Mouse (Mus musculus) adrenal gland, adult 8-10 months (tissue): ENCODE data around the gene D3Ertd254e. TPM values are rescaled to one million over a fixed set of nuclear protein-coding genes. Genes with fewer than 3 reads are reported as not detected.
A peak's percentile ranks its signal among the peaks of the same experiment; 100 is the strongest.
"Not testable (repeated sequence)": the region's sequence is repeated elsewhere in the genome, so short reads cannot be mapped to it uniquely, and the experiment has no call there.

Experiments used
- DNase-seq: peaks from one replicate; pipeline ENCODE4 v3.0.0; 2022
- total RNA-seq, 4 experiments: library from RNA; stranded (reverse); gene quantifications; 2 replicates each; pipeline ENCODE4 v1.2.4; 2022

D3Ertd254e gene
- 1 to 10 TPM; 7.2 to 10.0 (median 8.4) TPM for total RNA-seq

DNA sequence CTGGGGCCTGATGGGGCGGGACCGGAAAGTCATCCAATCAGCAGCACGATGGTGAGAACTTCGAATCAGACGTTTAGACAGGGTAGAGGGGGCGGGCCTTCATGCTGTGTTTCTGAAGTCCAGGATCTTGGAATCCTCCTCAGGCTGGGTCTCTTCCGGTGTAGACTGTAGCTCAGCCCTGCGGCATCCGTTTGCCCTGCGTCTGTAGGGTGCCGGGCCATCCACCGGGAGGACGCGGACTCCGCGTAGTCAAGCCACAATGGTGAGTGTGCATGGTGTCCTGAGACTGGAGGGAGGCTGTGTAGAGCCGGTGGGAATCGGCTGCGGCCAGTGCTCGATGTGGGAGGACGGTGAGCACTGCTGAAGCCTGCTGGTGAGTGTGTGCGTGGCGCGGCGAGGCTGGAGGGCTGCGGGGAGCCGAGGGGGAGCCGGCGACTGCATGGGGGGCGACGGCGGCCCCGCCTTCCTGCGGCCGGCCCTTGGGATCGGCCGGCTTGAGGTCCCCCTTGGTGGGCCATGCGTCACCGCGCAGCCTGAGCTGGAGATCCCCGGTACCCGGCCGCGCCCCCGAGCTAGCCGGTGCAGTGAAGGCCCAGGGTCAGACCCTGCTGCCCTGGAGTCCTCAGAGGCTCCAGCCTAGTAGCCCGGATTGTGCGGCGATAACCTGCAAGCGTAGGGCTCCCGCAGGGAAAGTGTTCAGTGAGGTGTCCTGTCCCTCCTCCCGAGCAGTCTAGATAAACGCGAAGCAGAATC is at the start of gene D3Ertd254e:
D3Ertd254e (plus strand) TSS at position 84 of the 753 bp plus-strand sequence.
- peak; percentile 91 for DNase-seq

GRCm38 (mm10) chr3:36116076-36116475 is 34.7 kb upstream of the D3Ertd254e start:
- DNase-seq: no peak

DNA sequence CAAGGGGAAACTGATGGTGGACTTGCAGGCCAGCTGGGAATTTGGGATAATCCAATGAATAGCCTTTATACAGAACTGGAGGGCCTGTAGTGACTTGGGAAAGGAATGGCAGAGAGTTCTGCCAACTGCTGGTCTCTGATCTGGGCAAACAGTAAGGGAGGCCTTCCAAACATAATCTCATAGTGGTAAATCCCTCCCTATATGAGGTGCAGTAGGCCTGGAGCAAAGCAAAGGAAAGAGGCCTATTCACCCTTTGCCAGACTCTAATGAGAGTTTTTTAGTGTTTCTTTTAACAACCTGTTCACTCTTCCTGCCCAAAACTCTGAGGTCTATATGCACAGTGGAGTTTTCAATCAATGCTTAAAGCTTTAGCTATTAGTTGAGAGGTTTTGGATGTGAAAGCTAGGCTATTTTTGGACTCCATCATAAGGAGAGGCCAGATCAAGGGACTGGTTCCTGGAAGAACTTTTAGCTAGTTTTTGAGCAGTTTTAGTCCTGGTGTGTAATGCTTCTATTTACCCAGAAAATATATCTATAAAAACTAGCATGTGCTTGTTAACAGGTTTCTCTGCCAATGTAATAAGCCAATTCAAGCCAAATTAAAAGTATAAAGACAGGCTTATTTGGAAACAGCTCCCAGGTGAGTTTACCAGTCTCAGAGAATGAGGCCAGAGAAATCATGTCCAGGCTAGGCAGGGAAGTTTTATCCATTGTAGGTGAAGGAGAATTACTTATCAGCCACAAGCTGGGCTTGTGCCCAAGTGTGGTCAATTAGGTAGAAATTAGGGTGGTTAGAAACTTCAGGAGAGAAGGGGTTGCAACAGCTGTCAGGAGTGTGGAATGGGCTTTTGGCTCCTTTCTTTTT is 30.9 kb upstream of the D3Ertd254e start:
- DNase-seq: no peak

GRCm38 (mm10) chr3:36126176-36126575 is 24.6 kb upstream of the D3Ertd254e start:
- not testable (repeated sequence) for DNase-seq

DNA sequence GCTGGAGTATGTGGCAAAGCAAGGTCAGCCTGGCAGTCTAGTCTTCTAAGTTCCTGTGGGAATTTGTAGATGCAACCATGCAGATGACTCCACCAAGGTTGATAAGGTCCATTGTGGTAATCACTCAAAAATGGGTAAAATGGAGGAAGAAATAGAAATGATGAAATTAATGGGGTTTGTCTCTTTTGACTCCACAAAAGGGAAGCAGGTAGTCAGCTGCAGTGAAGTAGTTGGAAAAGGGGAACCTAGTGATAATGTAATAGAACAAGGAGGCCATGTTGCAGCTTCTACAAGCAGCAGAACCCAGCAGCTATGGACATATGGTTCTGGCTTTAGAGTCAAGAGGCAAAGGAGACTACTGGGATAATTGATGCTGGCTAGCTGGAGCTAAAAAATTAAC is 14.7 kb upstream of the D3Ertd254e start:
- DNase-seq: no peak

- DNase-seq: no peak
Measured at GRCm38 (mm10) chr3:36137560-36137959, 13.3 kb upstream of the D3Ertd254e start.

DNA sequence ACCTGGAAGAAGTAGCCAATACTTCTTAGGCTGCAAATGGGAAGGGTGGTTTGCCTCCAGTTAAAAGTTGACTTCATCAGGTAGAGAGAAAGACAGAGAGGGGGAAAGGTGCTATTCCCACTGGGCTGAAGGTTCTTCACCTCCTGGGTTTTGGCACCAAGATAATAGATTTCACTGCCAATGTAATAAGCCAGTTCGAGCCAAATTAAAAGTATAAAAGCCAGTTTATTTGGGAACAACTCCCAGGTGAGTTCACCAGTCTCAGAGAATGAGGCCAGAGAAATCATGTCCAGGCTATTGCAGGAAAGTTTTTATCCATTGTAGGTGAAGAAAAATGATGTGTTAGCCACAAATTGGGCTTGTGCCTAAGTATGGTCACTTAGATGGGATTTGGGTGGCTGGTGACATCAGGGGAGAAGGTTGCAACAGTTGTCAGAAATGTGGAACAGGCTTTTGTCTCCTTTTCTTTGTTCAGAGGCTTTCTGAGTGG is 12.6 kb upstream of the D3Ertd254e start:
- no peak for DNase-seq

GRCm38 (mm10) chr3:36138996-36139395 is 11.8 kb upstream of the D3Ertd254e start:
- DNase-seq: no peak

DNA sequence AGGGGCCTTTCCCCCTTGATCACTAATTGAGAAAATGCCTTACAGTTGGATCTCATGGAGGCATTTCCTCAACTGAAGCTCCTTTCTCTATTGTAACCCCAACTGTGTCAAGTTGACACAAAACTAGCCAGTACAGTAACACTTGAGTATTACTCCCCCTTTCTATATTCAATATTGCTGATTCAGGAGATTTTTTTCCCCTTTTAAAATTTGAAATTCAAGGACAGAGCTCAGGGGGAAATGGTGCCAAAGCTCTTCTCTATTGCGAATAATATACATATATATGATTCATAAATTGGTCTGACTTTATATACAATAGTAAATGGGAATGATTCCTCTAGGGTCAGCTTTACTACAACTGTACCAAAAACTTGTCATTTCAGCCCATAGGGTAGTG is 282 bp upstream of the D3Ertd254e start:
- no peak for DNase-seq

DNA sequence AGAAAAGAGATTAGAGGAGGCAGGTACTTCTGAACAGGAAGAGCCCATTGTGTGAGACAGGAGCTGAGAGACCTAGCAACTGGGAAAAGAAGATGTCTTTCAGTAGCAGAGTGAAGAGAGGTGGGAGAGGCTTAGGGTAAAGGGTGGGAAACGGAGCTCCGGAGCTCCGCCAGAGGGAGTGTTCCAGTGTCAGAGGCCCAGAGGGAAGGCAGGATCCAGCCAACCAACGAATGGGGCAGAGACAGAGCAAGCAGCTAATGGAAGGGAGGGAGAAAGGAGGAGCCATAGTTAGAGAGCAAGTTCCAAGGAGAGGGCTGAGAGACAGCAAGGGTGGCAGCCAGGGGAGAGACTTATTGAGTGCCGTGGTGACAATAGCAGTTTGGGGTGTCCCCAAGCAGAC is 4.5 kb downstream of the D3Ertd254e start:
- no peak for DNase-seq

DNA sequence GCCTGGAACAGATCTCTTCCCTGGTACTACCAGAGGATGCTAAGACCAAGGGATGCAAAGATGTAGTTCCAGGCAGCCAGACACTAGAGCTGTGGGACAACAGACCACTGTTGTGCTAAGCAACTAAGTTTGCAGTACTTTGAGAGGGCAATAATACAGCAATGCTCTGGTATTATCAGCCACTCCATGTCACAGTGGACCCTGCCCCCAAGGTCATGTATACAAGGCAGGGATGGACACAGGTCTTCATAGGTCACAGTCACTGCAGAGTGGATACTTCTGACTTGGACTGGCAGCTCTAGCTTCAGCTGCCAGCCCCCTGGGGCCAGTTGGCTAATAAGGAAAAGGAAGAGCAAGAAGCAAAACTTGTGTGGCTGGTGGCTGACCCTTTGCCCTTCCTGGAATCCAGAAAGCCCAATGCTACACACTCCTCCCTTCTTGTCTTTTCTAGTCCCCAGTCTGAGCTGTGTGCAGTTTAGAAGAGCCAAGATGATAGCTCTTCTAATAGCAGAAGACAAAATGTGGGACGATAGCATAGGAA is 19.9 kb downstream of the D3Ertd254e start:
- no peak for DNase-seq

DNA sequence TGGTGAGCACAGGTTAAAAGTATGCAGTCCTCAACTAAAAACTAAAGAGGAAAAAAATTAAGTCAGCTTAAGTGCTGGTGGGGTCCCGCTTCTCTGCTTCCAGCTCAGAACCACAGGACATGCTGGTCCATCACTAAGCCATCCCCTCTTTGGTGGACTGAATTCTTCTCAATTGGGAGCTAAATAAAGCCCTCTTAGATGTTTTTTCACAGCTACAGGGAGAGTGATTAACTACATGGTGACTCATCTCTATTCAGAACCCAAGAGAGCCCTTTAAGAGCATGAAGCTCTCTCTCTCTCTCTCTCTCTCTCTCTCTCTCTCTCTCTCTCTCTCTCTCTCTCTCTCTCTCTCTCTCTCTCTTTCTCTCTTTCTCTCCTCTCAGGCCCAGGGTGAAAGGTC is 20.5 kb downstream of the D3Ertd254e start:
- DNase-seq: no peak

DNA sequence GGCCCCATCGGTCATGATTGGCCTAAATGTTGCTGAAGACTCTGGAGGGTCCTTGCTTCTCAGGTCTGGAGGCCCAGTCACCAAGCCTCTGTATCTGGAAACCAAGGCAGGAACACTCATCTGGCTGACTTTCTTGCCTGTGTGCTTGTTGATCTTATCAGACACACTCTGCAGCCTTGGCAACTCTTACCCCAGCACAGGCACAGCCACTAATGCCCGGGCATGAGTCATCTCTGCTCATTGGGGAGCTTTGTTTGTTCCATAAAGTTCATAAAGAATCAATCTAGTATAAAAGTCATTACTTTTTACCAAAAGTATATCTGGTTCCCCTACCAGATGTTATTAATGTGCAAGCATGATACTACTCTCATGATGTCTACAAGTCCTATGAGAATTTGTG is 22.9 kb downstream of the D3Ertd254e start:
- DNase-seq: peak; percentile 40

GRCm38 (mm10) chr3:36181519-36181918 is 30.7 kb downstream of the D3Ertd254e start:
- no peak for DNase-seq

DNA sequence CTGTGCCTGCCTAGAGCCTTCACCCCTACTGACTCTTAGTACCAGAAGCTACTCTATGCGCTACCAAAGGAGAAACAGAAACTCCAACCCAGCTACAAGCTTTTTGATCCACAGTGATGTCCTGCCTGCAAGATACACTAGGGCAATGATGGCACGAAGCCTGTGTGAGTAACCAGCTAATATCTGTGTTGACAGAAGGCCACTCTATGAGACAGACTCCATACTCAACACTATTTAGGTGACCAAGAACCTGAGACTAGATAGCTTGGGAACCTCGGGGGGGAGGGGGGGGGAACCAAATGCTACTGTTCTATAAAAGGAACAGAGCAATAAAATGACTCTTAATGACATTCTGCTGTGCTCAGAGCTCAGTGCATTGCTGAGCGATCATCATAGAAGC is 35.7 kb downstream of the D3Ertd254e start:
- no peak for DNase-seq

- DNase-seq: peak; percentile 58
Measured at GRCm38 (mm10) chr3:36189243-36189642, 38.4 kb downstream of the D3Ertd254e start.

DNA sequence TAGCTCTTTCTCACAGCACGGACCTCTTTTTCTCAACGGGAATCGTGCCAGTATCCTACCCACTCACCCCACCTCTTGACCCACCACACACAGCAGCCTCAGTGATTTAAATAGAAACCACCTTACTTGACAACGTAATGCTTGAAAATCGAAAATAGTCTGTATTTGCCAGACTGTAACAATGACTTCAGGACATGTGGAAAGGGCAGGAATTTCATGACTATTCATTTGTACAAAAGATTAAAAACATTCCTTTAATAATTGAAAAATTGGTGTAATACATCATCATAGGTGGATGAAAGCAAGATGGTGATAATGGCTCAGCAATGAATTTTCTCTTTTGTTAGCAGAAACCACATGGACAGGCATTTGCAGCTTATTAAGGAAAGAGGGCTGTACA is 50.3 kb downstream of the D3Ertd254e start:
- no peak for DNase-seq

GRCm38 (mm10) chr3:36202932-36203331 is 52.1 kb downstream of the D3Ertd254e start:
- no peak for DNase-seq

DNA sequence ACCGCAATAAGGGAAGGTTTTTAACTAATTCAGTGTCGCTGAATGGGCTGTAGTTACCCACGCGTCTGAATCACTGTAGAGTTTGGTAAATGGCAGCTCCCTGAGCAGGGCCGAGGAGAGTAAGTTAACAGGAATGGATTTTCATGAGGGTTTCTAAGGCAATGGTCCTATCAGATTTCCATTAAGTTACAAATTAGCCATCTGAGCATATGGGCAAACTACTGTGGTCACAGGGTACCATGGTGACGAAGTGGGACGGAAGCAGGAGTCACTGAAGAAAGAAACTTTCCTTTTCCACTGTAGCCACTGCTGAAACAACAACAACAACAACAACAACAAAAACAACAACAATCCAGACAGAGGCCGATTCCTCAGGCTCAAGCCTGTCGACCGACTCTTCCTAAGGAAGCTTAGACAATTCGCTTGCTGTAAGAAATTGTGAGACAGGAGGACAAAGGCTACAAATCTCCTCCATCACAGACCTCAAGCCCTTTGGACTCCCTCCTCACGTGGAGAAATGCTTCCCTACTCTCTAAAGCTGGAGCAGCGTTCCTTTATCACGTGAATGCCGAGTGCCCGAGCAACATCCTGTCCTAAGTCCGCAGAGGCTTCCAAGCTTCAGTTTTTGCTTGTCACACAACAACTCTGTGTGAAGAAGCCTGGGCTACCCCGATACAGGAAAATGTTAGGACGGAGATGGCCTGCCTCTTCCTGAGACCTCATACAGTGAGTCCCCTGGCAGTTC is 56.9 kb downstream of the D3Ertd254e start:
- DNase-seq: no peak

DNA sequence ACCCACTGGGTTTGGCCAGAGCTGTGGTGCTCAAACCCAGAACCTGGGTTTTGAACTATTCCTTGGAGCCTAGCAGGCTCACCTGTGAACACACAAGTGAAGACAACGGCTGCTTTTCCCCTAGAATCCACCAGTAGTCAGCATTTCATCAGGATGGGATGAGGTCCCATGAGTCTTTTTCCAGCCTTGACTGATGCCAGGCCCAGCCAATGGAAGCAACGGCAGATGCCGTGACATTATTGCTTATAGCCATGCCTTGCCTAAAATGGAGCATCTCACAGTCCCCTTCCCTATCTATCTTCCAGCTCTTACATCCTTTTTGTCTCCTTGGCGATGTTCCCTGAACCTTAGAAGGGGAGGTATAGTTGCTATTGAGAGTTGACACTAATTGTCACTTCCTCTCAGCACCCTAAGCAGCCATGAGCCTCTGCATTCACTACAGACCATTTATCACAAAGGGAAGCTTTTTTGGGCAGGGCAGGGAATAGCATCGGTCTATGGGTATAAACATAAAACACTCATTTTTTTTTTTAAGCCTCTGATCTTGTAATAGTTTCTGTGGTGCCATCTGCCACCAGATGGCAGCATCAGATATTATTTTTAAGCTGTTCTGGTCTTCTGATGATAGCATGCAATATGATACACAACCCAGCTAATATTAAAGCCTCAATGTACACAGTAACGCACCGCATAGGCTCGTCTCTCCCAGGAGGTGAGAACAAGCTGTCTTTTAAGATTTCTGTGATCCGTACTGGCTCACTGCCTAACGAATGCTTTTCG is 59.1 kb downstream of the D3Ertd254e start:
- no peak for DNase-seq

GRCm38 (mm10) chr3:36210939-36211338 is 60.1 kb downstream of the D3Ertd254e start:
- no peak for DNase-seq

DNA sequence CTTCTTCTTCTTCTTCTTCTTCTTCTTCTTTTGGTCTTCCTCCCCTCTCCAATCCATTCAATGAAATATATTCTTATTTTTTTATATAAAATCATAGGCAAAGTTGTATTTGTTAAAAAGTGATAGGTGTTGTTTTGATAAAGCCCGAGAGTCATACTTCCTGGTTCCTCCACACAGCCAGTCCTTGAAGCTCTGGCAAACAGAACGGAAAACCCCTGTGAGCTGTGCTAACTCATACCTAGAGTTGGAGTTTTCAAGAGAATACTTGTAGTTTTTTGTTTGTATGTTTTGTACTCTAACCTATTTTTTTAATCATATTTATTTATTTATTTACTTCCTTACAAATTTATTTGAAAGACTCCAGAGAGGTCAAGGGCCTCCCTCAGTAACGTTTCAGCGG is 61.9 kb downstream of the D3Ertd254e start:
- DNase-seq: no peak
